Mouse (Mus musculus) erythroblast, adult 5-6 weeks (primary cell): Measurements from ENCODE around the gene Ifitm3. TPM values are rescaled to one million over a fixed set of nuclear protein-coding genes. Genes with fewer than 3 reads are reported as not detected.
"Not testable (repeated sequence)": the region's sequence is repeated elsewhere in the genome, so short reads cannot be mapped to it uniquely, and the experiment has no call there.

Experiments used
- ATAC-seq: replicated peaks from 2 replicates; pipeline ENCODE4 v1.8.0; 2016; ENCODE audit warnings: moderate number of reproducible peaks, mild to moderate bottlenecking, moderate TSS enrichment, inconsistent platforms; ENCODE audit not compliant: poor library complexity, low FRiP score, severe bottlenecking
- total RNA-seq, 2 experiments: library from RNA; stranded (forward) in 1 of 2; stranded (reverse) in 1 of 2; fragments of 150-400 nt in 1 of 2; fragments of 200-764, 138-1000 nt in 1 of 2; gene quantifications; 2 replicates each; pipeline versions ENCODE4 v1.2.3 to v1.2.4; 2015 to 2017; ENCODE audit warnings: low replicate concordance in 2 of 2

Ifitm3 gene
- total RNA-seq, 2 experiments from 2014 or later: 112 to 186 TPM

DNA sequence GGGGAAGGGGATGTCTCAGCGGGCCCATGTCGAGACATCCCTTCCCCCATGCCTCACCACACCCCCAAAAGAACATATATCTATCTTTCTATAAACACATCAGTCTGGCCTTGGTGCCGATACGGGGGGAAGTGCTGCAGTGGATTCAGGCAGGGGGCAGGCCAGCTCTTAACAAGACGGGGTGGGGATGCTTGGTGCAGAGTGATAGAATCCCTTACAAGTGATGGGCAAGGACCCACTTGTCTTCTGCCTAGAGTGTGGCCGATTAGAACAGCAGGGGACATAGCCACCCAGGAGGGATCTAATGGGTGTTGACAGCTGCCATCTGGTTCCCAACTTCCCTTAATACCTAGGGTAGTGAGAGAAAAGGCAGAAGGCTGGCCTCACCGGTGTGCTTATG lies 39.6 kb downstream of the Ifitm3 start:
- no peak for ATAC-seq

DNA sequence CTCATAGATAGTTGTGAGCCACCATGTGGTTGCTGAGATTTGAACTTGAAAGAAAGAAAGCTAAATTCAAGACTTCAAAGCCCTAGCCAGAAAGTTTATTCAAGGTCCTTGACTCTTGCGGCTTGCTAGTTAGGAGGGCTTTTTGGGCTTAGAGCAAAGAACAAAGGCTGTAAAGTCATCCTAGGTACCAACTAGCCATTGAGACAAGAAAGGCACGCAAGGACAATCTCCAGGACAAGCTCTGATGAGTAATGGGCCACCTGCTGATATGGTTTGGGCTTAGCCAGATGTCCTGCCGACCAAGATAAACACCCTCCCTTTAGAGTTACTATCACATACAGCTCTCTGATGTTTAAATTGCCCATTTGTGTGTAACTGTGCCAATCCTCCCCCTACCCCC lies 41.9 kb downstream of the Ifitm3 start:
- ATAC-seq: not testable (repeated sequence)

DNA sequence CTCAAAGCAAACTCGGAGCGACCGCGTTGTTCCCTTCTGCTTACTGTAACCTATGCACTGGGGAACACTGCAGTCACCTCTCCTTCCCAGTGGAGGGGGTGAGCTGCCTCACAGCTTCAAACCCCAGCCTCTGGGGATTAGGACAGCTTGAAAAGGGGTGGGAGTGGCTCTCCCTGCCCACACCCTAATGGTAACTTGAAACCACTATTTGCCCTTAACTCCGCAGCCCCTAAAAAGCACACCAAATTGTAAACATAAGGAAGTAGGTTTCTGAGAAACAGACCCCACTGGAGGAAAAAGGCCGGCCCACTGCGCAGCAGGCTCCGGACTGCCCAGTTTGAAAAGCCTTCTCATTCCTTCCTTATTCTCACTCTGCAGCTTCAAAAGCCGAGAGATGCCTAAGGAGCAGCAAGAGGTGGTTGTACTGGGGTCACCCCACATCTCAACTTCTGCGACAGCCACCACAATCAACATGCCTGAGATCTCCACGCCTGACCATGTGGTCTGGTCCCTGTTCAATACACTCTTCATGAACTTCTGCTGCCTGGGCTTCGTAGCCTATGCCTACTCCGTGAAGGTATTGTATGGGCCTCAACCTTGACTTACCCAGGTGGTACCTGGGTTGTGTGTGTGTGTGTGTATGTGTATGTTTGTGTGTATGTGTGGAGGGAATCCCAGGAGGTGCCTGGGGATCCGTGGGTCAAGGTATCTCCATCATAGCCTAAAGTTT lies 42.5 kb downstream of the Ifitm3 start:
- no peak for ATAC-seq

DNA sequence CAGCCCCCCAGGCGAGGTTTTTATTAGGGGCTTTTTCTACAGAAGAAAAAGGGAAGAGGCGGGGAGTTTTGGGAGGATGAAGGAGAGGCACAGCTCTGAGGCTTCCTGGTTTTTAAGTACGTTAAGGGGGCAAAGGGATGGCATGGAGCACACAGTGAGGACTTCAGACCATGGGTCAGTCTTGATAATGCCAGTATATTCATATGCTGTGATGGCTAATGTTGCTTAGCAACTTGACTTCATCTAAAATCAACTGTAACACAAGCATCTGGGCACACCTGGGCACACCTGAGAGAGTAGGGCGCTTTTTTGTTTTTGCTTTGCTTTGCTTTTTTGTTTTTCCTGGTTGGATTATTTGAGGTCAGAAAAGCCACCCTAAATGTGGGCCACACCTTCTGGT lies 43.6 kb downstream of the Ifitm3 start, which contains the start of gene Ifitm1:
Ifitm1 (plus strand) TSS at position 301 of the 400 bp plus-strand sequence.
- ATAC-seq: no peak

DNA sequence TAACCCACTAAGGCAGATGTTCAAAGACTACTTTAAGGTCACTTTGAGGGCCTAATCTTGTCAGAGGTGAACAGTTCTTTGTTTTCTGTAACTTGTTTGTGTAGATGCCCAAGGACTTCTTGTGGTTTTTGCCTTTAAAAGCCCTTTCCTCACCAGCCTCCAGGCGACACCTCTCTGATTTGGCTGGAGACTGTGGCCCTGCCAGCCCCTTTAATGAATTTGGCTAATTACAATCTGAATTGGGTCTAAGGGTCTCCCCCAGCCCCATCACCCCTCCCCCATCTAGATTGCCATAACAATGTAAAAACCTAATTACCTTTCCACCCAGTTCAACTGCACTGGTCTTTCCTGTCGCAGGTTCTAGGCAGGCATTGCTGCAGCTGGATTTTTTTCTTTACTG lies 47.8 kb downstream of the Ifitm3 start:
- no peak for ATAC-seq

DNA sequence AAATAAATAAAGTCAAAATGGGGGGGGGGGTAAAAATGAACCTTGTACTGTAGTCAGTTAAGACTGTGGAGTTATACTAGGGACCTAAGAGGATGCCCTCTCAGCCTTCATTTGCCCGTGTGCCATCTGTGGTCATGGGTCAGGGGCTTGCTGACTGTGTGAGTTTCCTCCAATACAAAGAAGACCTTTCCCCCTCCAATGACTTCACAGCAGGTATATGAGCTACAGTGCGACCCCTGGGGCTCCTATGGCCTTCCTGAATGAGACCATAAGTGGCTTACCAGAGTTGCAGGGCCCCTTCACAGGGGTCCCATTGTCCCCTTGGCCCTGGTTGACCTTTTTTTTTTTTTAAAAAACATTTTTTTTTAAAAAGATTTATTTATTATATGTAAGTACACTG lies 49.2 kb downstream of the Ifitm3 start:
- no peak for ATAC-seq

DNA sequence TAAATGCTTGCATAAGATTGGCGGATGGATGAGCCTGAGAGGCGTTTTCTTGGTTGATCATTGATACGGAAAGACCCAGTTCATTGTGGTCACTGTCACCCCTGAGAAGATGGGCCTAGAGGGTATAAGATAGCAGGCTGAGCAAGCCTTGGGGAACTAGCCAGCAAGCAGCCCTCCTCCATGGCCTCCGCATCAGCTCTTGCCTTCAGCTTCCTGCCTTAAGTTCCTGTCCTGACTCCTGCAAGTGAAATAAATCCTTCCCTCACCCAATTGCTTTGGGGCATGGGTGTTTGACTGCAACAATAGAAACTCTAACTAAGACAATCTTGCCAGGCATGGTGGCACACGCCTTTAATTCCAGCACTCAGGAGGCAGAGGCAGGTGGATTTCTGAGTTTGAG lies 50.5 kb downstream of the Ifitm3 start:
- no peak for ATAC-seq

Other genes starting within 250 kb of the Ifitm3 start
Only the 30 nearest of the 31 such genes appear.
- not detected in 2 replicates for gene Syce1, start 222.9 kb downstream of the Ifitm3 start, total RNA-seq (2015; ENCODE audit: low replicate concordance)
- 0.60 TPM in 1 of 2 replicates, not detected in the other for gene Syce1, start 222.9 kb downstream of the Ifitm3 start, total RNA-seq (2017; ENCODE audit: low replicate concordance)
- gene Zfp941, start 188.6 kb downstream of the Ifitm3 start, total RNA-seq (2015; ENCODE audit: low replicate concordance): not detected in 2 replicates
- gene Zfp941, start 188.6 kb downstream of the Ifitm3 start, total RNA-seq (2017; ENCODE audit: low replicate concordance): 0.28 and 0.51 TPM in 2 replicates
- not detected in 2 replicates for gene Urah, start 175.8 kb downstream of the Ifitm3 start, total RNA-seq (2015; ENCODE audit: low replicate concordance)
- not detected in 2 replicates for gene Urah, start 175.8 kb downstream of the Ifitm3 start, total RNA-seq (2017; ENCODE audit: low replicate concordance)
- gene Scgb1c1, start 165.2 kb downstream of the Ifitm3 start, total RNA-seq (2015; ENCODE audit: low replicate concordance): not detected in 2 replicates
- not detected in 2 replicates for gene Scgb1c1, start 165.2 kb downstream of the Ifitm3 start, total RNA-seq (2017; ENCODE audit: low replicate concordance)
- gene Odf3, start 163.0 kb downstream of the Ifitm3 start, total RNA-seq (2015; ENCODE audit: low replicate concordance): not detected in 2 replicates
- not detected in 2 replicates for gene Odf3, start 163.0 kb downstream of the Ifitm3 start, total RNA-seq (2017; ENCODE audit: low replicate concordance)
- not detected in 2 replicates for gene Gm45785, start 154.4 kb downstream of the Ifitm3 start, total RNA-seq (2015; ENCODE audit: low replicate concordance)
- gene Gm45785, start 154.4 kb downstream of the Ifitm3 start, total RNA-seq (2017; ENCODE audit: low replicate concordance): not detected in 2 replicates
- 9.2 and 16.3 TPM in 2 replicates for gene Ric8a, start 153.8 kb downstream of the Ifitm3 start, total RNA-seq (2015; ENCODE audit: low replicate concordance)
- gene Ric8a, start 153.8 kb downstream of the Ifitm3 start, total RNA-seq (2017; ENCODE audit: low replicate concordance): 9.2 and 9.8 TPM in 2 replicates
- 10.4 and 14.8 TPM in 2 replicates for gene Bet1l, start 153.2 kb downstream of the Ifitm3 start, total RNA-seq (2015; ENCODE audit: low replicate concordance)
- 17.3 and 19.5 TPM in 2 replicates for gene Bet1l, start 153.2 kb downstream of the Ifitm3 start, total RNA-seq (2017; ENCODE audit: low replicate concordance)
- 13.1 and 37.0 TPM in 2 replicates for gene Psmd13, start 128.8 kb downstream of the Ifitm3 start, total RNA-seq (2015; ENCODE audit: low replicate concordance)
- gene Psmd13, start 128.8 kb downstream of the Ifitm3 start, total RNA-seq (2017; ENCODE audit: low replicate concordance): 56.0 and 77.4 TPM in 2 replicates
- 1.9 and 12.1 TPM in 2 replicates for gene Sirt3, start 128.5 kb downstream of the Ifitm3 start, total RNA-seq (2015; ENCODE audit: low replicate concordance)
- 1.4 and 2.1 TPM in 2 replicates for gene Sirt3, start 128.5 kb downstream of the Ifitm3 start, total RNA-seq (2017; ENCODE audit: low replicate concordance)
- not detected in 2 replicates for gene Cox8b, start 110.3 kb downstream of the Ifitm3 start, total RNA-seq (2015; ENCODE audit: low replicate concordance)
- gene Cox8b, start 110.3 kb downstream of the Ifitm3 start, total RNA-seq (2017; ENCODE audit: low replicate concordance): not detected in 2 replicates
- gene Nlrp6, start 89.9 kb downstream of the Ifitm3 start, total RNA-seq (2015; ENCODE audit: low replicate concordance): not detected in 2 replicates
- gene Nlrp6, start 89.9 kb downstream of the Ifitm3 start, total RNA-seq (2017; ENCODE audit: low replicate concordance): not detected in 2 replicates
- 0.38 and 3.8 TPM in 2 replicates for gene Pgghg, start 69.4 kb downstream of the Ifitm3 start, total RNA-seq (2015; ENCODE audit: low replicate concordance)
- gene Pgghg, start 69.4 kb downstream of the Ifitm3 start, total RNA-seq (2017; ENCODE audit: low replicate concordance): 1.5 and 3.3 TPM in 2 replicates
- not detected in 2 replicates for gene Ifitm5, start 60.5 kb downstream of the Ifitm3 start, total RNA-seq (2015; ENCODE audit: low replicate concordance)
- gene Ifitm5, start 60.5 kb downstream of the Ifitm3 start, total RNA-seq (2017; ENCODE audit: low replicate concordance): 1.5 TPM in 1 of 2 replicates, not detected in the other
- not detected in 2 replicates for gene Gm45717, start 54.8 kb downstream of the Ifitm3 start, total RNA-seq (2015; ENCODE audit: low replicate concordance)
- not detected in 2 replicates for gene Gm45717, start 54.8 kb downstream of the Ifitm3 start, total RNA-seq (2017; ENCODE audit: low replicate concordance)
- 133 and 151 TPM in 2 replicates for gene Ifitm2, start 54.8 kb downstream of the Ifitm3 start, total RNA-seq (2015; ENCODE audit: low replicate concordance)
- gene Ifitm2, start 54.8 kb downstream of the Ifitm3 start, total RNA-seq (2017; ENCODE audit: low replicate concordance): 41.4 and 47.4 TPM in 2 replicates
- 31.8 and 47.3 TPM in 2 replicates for gene Ifitm1, start 43.5 kb downstream of the Ifitm3 start, total RNA-seq (2015; ENCODE audit: low replicate concordance)
- 0.70 and 11.8 TPM in 2 replicates for gene Ifitm1, start 43.5 kb downstream of the Ifitm3 start, total RNA-seq (2017; ENCODE audit: low replicate concordance)
- gene Ifitm6, start 7.2 kb upstream of the Ifitm3 start, total RNA-seq (2015; ENCODE audit: low replicate concordance): 336 and 380 TPM in 2 replicates
- gene Ifitm6, start 7.2 kb upstream of the Ifitm3 start, total RNA-seq (2017; ENCODE audit: low replicate concordance): 99.4 and 179 TPM in 2 replicates
- gene Gm17387, start 18.4 kb upstream of the Ifitm3 start, total RNA-seq (2015; ENCODE audit: low replicate concordance): not detected in 2 replicates
- not detected in 2 replicates for gene Gm17387, start 18.4 kb upstream of the Ifitm3 start, total RNA-seq (2017; ENCODE audit: low replicate concordance)
- gene B4galnt4, start 50.3 kb upstream of the Ifitm3 start, total RNA-seq (2015; ENCODE audit: low replicate concordance): 0.84 TPM in 1 of 2 replicates, not detected in the other
- not detected in 2 replicates for gene B4galnt4, start 50.3 kb upstream of the Ifitm3 start, total RNA-seq (2017; ENCODE audit: low replicate concordance)
- gene Pkp3, start 67.4 kb upstream of the Ifitm3 start, total RNA-seq (2015; ENCODE audit: low replicate concordance): not detected in 2 replicates
- not detected in 2 replicates for gene Pkp3, start 67.4 kb upstream of the Ifitm3 start, total RNA-seq (2017; ENCODE audit: low replicate concordance)
- gene Sigirr, start 89.8 kb upstream of the Ifitm3 start, total RNA-seq (2015; ENCODE audit: low replicate concordance): 4.2 TPM in 1 of 2 replicates, not detected in the other
- gene Sigirr, start 89.8 kb upstream of the Ifitm3 start, total RNA-seq (2017; ENCODE audit: low replicate concordance): 2.8 and 4.4 TPM in 2 replicates
- not detected in 2 replicates for gene Ano9, start 107.0 kb upstream of the Ifitm3 start, total RNA-seq (2015; ENCODE audit: low replicate concordance)
- gene Ano9, start 107.0 kb upstream of the Ifitm3 start, total RNA-seq (2017; ENCODE audit: low replicate concordance): not detected in 2 replicates
- gene Ptdss2, start 111.6 kb upstream of the Ifitm3 start, total RNA-seq (2015; ENCODE audit: low replicate concordance): 123 and 158 TPM in 2 replicates
- 153 and 164 TPM in 2 replicates for gene Ptdss2, start 111.6 kb upstream of the Ifitm3 start, total RNA-seq (2017; ENCODE audit: low replicate concordance)
- gene Rnh1, start 162.1 kb upstream of the Ifitm3 start, total RNA-seq (2015; ENCODE audit: low replicate concordance): 11.9 and 13.8 TPM in 2 replicates
- gene Rnh1, start 162.1 kb upstream of the Ifitm3 start, total RNA-seq (2017; ENCODE audit: low replicate concordance): 15.1 and 15.7 TPM in 2 replicates
- 3.8 and 24.9 TPM in 2 replicates for gene Hras, start 183.2 kb upstream of the Ifitm3 start, total RNA-seq (2015; ENCODE audit: low replicate concordance)
- gene Hras, start 183.2 kb upstream of the Ifitm3 start, total RNA-seq (2017; ENCODE audit: low replicate concordance): 11.4 and 20.8 TPM in 2 replicates
- gene Lrrc56, start 183.4 kb upstream of the Ifitm3 start, total RNA-seq (2015; ENCODE audit: low replicate concordance): 2.1 TPM in 1 of 2 replicates, not detected in the other
- 0.94 and 1.8 TPM in 2 replicates for gene Lrrc56, start 183.4 kb upstream of the Ifitm3 start, total RNA-seq (2017; ENCODE audit: low replicate concordance)
- not detected in 2 replicates for gene Lmntd2, start 203.3 kb upstream of the Ifitm3 start, total RNA-seq (2015; ENCODE audit: low replicate concordance)
- gene Lmntd2, start 203.3 kb upstream of the Ifitm3 start, total RNA-seq (2017; ENCODE audit: low replicate concordance): 0.17 and 1.7 TPM in 2 replicates
- 1.7 and 6.0 TPM in 2 replicates for gene Rassf7, start 205.1 kb upstream of the Ifitm3 start, total RNA-seq (2015; ENCODE audit: low replicate concordance)
- gene Rassf7, start 205.1 kb upstream of the Ifitm3 start, total RNA-seq (2017; ENCODE audit: low replicate concordance): 3.9 and 12.2 TPM in 2 replicates
- 24.9 and 30.0 TPM in 2 replicates for gene Phrf1, start 218.0 kb upstream of the Ifitm3 start, total RNA-seq (2015; ENCODE audit: low replicate concordance)
- 25.5 and 32.8 TPM in 2 replicates for gene Phrf1, start 218.0 kb upstream of the Ifitm3 start, total RNA-seq (2017; ENCODE audit: low replicate concordance)